Mouse (Mus musculus) G1E (cell line): ENCODE measurements around the gene Kbtbd13.

Experiments used
- CTCF ChIP-seq: IDR thresholded peaks from 2 replicates; pipeline ENCODE4 v1.5.1; 2012; ENCODE audit warnings: low read depth, low read length, inconsistent platforms, mixed read lengths
- POLR2AphosphoS5 ChIP-seq: IDR thresholded peaks from 2 replicates; pipeline ENCODE4 v1.6.1; 2012; ENCODE audit warnings: low read depth, low read length, inconsistent platforms; ENCODE audit not compliant: insufficient replicate concordance
- TAL1 ChIP-seq: conservative IDR thresholded peaks from 2 replicates; pipeline ENCODE4 v1.6.1; 2012; ENCODE audit warnings: low read depth, low read length, inconsistent platforms, mixed read lengths

DNA sequence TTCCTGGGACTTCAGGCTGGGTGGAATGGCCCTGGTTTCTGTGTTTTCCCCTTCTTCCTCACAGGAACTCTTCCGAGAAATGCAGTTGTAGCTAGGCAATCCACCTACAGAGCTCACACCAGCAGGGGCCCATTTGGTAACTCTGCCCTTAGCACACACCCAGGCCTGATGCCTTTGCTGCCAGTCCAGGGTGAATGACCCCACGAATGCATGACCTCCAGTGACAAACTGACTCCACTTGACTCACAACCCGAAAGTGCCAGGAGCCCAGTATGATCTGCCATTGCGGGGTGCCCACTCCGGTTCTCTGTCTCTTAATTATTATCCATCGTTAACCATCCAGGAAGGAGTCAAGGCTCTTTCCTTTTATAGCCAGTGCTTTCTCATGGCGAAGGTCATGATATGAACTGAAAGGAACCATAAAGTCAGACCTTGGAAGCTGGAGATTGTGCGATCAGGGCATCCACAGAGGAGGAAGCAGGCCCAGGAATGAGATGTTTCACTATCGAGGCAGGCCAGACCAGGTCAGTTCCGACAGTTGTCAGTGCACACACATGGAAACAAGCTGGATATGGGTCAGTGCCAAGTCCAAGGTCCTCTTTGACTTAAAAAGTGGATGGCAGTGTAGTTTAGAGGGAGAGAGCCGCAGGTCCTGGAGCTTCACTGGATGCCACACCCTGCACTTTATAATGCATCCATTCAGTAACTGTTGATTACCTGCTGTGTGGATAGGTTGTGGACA is 31.5 kb upstream of the Kbtbd13 start, which contains the start of gene Slc51b:
- TF ChIP-seq CTCF (no peak), TAL1 (no peak), POLR2AphosphoS5 (no peak)
